Mouse (Mus musculus): ENCODE results near the gene Gm20479. TPM values are rescaled to one million over a fixed set of nuclear protein-coding genes. Genes with fewer than 3 reads are reported as not detected.

The Gm20479 gene
- total and polyA plus RNA-seq, 2 experiments from 2014 or later, result not detected

DNA sequence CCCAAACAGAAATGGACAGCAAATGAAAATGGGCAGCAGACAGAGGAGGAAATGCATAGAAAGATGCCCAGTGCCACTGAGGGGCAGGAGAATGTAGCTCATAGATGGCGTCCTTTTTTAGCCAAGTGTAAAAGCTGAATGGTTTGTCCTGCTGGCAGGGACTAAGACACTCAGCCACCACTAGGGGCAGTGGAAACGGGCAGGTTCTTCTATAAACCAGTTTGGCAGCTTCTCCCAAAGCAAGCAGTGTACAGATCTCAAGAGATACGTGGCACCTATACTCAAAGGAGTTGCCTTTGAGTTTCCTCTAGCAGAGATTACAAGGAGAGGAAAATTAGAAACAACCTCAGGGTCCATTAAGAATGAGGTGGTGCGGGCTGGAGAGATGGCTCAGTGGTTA, 21.2 kb upstream of the Gm20479 start:
- WGBS, result 27% methylated on average over 4 of the region's 4 CpGs
- DNase-seq (ENCODE audit: low spot score) (peak; percentile 80), ATAC-seq (ENCODE audit: low FRiP score) (no peak)
- Histone ChIP-seq H3K4me3 (ENCODE audit: low read depth, low read length) (no peak overlapping the region), H3K36me3 (ENCODE audit: insufficient read depth, low read length) (peaks cover 9% of the 10 kb centered on the region; the same call in 1 of the 2 replicates), H3K9ac (replicated peaks; ENCODE audit: low read length, poor library complexity, severe bottlenecking) (no peak overlapping the region), H3K4me1 (ENCODE audit: insufficient read depth, low read length) (no peaks in the 10 kb centered on the region), H3K27ac (ENCODE audit: low read depth, low read length) (no peak overlapping the region), H3K4me2 (ENCODE audit: low read depth, low read length, poor library complexity, severe bottlenecking) (no peak overlapping the region), H3K27me3 (ENCODE audit: insufficient read depth, low read length) (peaks cover 24% of the 10 kb centered on the region), H3K9me3 (ENCODE audit: low read length) (no peaks in the 10 kb centered on the region)
- peak; percentile 78 for TF ChIP-seq CTCF (IDR thresholded peaks at IDR 0.05)

- Histone ChIP-seq H3K4me2 (ENCODE audit: low read depth, low read length, poor library complexity, severe bottlenecking) (no peak overlapping the region), H3K4me3 (ENCODE audit: low read depth, low read length) (no peak overlapping the region), H3K36me3 (ENCODE audit: insufficient read depth, low read length) (peaks cover 22% of the 10 kb centered on the region), H3K9ac (replicated peaks; ENCODE audit: low read length, poor library complexity, severe bottlenecking) (no peak overlapping the region), H3K27ac (ENCODE audit: low read depth, low read length) (no peak overlapping the region), H3K9me3 (ENCODE audit: low read length) (no peaks in the 10 kb centered on the region), H3K4me1 (ENCODE audit: insufficient read depth, low read length) (no peaks in the 10 kb centered on the region), H3K27me3 (ENCODE audit: insufficient read depth, low read length) (peaks cover 56% of the 10 kb centered on the region)
- ATAC-seq (ENCODE audit: low FRiP score), result no peak
- WGBS, result 8% methylated on average over 22 of the region's 22 CpGs
- no peak for TF ChIP-seq CTCF (IDR thresholded peaks at IDR 0.05)
- DNase-seq (ENCODE audit: low spot score), result no peak
Measured at GRCm38 (mm10) chr7:27375274-27375673, 18.1 kb upstream of the Gm20479 start.

- no peak overlapping the region for H3K4me3 ChIP-seq (ENCODE audit: low read depth, low read length)
- no peak for ATAC-seq (ENCODE audit: low FRiP score)
- TF ChIP-seq CTCF (IDR thresholded peaks at IDR 0.05), result no peak
- no peak overlapping the region for H3K4me2 ChIP-seq (ENCODE audit: low read depth, low read length, poor library complexity, severe bottlenecking)
- H3K36me3 ChIP-seq (ENCODE audit: insufficient read depth, low read length), result peaks cover 47% of the 10 kb centered on the region
- no peak for DNase-seq (ENCODE audit: low spot score)
- peaks cover 87% of the 10 kb centered on the region for H3K27me3 ChIP-seq (ENCODE audit: insufficient read depth, low read length)
- no peaks in the 10 kb centered on the region for H3K9me3 ChIP-seq (ENCODE audit: low read length)
- H3K27ac ChIP-seq (ENCODE audit: low read depth, low read length), result no peak overlapping the region
- WGBS, result 25% methylated on average over 44 of the region's 44 CpGs
- no peak overlapping the region for H3K9ac ChIP-seq (replicated peaks; ENCODE audit: low read length, poor library complexity, severe bottlenecking)
- H3K4me1 ChIP-seq (ENCODE audit: insufficient read depth, low read length), result no peaks in the 10 kb centered on the region
Measured at GRCm38 (mm10) chr7:27371715-27372462, 14.7 kb upstream of the Gm20479 start.

DNA sequence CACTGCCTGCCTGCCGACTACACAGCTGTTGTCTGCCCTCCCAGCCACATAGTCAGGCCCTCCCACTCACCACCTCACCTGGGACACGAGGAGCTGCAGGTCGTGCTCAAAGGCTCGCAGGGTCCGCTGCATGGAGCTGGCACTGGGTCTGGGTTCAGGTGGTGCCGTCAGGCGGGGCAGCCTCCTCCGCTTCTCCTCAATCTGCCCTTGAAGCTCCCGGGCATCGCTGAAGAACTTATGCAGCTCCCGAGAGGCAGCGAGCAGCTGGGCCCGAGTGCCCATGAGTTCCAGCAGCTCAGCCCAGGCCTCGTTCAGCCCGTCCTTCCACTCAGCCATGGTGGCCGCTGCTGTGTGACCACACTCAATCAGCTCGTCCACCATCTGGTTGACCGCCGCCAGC, 11.9 kb upstream of the Gm20479 start:
- H3K27ac ChIP-seq (ENCODE audit: low read depth, low read length), result no peak overlapping the region
- DNase-seq (ENCODE audit: low spot score), result no peak
- H3K36me3 ChIP-seq (ENCODE audit: insufficient read depth, low read length), result peaks cover 49% of the 10 kb centered on the region
- TF ChIP-seq CTCF (IDR thresholded peaks at IDR 0.05), result no peak
- WGBS, result 83% methylated on average over 19 of the region's 19 CpGs
- H3K4me1 ChIP-seq (ENCODE audit: insufficient read depth, low read length), result no peaks in the 10 kb centered on the region
- H3K9me3 ChIP-seq (ENCODE audit: low read length), result no peaks in the 10 kb centered on the region
- H3K4me3 ChIP-seq (ENCODE audit: low read depth, low read length), result no peak overlapping the region
- no peak overlapping the region for H3K4me2 ChIP-seq (ENCODE audit: low read depth, low read length, poor library complexity, severe bottlenecking)
- no peak for ATAC-seq (ENCODE audit: low FRiP score)
- no peak overlapping the region for H3K9ac ChIP-seq (replicated peaks; ENCODE audit: low read length, poor library complexity, severe bottlenecking)
- H3K27me3 ChIP-seq (ENCODE audit: insufficient read depth, low read length), result peaks cover 97% of the 10 kb centered on the region

DNA sequence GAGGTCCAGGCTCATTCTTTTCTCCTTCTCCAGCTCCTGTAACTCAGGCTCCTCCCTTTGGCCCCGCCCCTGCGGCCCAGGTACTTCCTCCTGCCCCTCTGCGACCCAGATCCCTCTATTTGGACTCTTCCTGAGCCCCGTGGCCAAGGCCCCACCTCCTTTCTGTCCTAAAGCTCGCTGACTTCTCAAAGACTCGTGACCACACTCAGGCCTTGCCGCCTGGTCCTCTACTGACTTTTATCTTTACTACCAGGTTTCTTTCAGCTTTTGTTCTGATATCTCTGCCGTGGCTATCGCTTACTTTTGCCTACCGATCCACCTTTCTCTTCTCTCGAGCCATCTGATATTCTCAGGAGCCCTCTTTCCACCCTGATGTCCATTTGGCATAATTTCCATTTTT, 10.8 kb upstream of the Gm20479 start:
- Histone ChIP-seq H3K9me3 (ENCODE audit: low read length) (no peaks in the 10 kb centered on the region), H3K27me3 (ENCODE audit: insufficient read depth, low read length) (peaks cover 92% of the 10 kb centered on the region), H3K4me2 (ENCODE audit: low read depth, low read length, poor library complexity, severe bottlenecking) (no peak overlapping the region), H3K36me3 (ENCODE audit: insufficient read depth, low read length) (peaks cover 46% of the 10 kb centered on the region), H3K9ac (replicated peaks; ENCODE audit: low read length, poor library complexity, severe bottlenecking) (no peak overlapping the region), H3K27ac (ENCODE audit: low read depth, low read length) (no peak overlapping the region), H3K4me3 (ENCODE audit: low read depth, low read length) (no peak overlapping the region), H3K4me1 (ENCODE audit: insufficient read depth, low read length) (no peaks in the 10 kb centered on the region)
- TF ChIP-seq CTCF (IDR thresholded peaks at IDR 0.05), result no peak
- ATAC-seq (ENCODE audit: low FRiP score) (no peak), DNase-seq (ENCODE audit: low spot score) (no peak)
- WGBS, result 37% methylated on average over 11 of the region's 11 CpGs

GRCm38 (mm10) chr7:27366082-27366844, 9.0 kb upstream of the Gm20479 start:
- no peak overlapping the region for H3K4me2 ChIP-seq (ENCODE audit: low read depth, low read length, poor library complexity, severe bottlenecking)

More at GRCm38 (mm10) chr7:27366082-27366844, 9.0 kb upstream of the Gm20479 start:
- ATAC-seq (ENCODE audit: low FRiP score) (no peak), DNase-seq (ENCODE audit: low spot score) (no peak)
- Histone ChIP-seq H3K4me3 (ENCODE audit: low read depth, low read length) (no peak overlapping the region), H3K9ac (replicated peaks; ENCODE audit: low read length, poor library complexity, severe bottlenecking) (no peak overlapping the region), H3K9me3 (ENCODE audit: low read length) (no peaks in the 10 kb centered on the region), H3K27ac (ENCODE audit: low read depth, low read length) (no peak overlapping the region), H3K36me3 (ENCODE audit: insufficient read depth, low read length) (peaks cover 37% of the 10 kb centered on the region), H3K4me1 (ENCODE audit: insufficient read depth, low read length) (no peaks in the 10 kb centered on the region), H3K27me3 (ENCODE audit: insufficient read depth, low read length) (peaks cover 75% of the 10 kb centered on the region)
- WGBS, result 47% methylated on average over 21 of the region's 21 CpGs
- TF ChIP-seq CTCF (IDR thresholded peaks at IDR 0.05), result no peak

Data from midbrain, postnatal 0 days (tissue).